13 mouse cellular contexts compared by ENCODE assay signal in the genomic region with DNA sequence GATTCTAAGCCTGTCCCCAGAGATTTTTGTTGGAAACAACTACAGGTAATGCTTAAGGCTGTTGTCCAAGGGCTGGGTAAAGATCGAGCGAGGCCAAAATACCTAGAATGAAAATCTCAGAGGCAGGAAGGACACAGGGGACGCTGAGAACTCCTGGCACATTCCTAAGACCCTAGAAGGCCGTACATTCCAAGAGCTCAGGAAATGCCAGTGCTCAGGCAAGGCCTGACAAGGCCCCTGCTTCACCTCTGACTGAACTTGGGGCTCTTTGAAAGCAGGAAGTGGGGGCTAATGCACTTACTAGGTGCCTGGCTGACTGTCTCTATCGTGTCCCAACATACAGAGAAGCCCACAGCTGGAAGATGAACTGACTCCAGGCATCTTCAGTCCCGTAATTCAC. TPM values are rescaled to one million over a fixed set of nuclear protein-coding genes. Genes with fewer than 3 reads are reported as not detected.
A peak's percentile ranks its signal among the peaks of the same experiment; 100 is the strongest.
DNase-seq lines count a peak whose midpoint lies in the region; ATAC-seq and TF ChIP-seq lines count a peak whose summit lies in the region.
"Had no signal": no experiment of that assay in that cellular context is flagged by ENCODE, and none has a peak within 500 bp of the region (broad histone marks: within the 10 kb centered on the region; RNA-seq: fewer than 3 reads in every experiment).

No protein-coding gene starts in this region.

- H3K4me2 ChIP-seq in lung, embryonic 14.5 days = no peak overlapping the region
- no peak overlapping the region for H3K4me2 ChIP-seq in intestine, postnatal 0 days (replicated peaks; ENCODE audit: low read depth)
- no peak overlapping the region for H3K4me2 ChIP-seq in stomach, embryonic 14.5 days (replicated peaks; ENCODE audit: low read depth, low read length)

- H3K36me3 ChIP-seq in lung, embryonic 14.5 days (ENCODE audit: insufficient read depth) = no peaks in the 10 kb centered on the region
- no peaks in the 10 kb centered on the region for H3K36me3 ChIP-seq in intestine, postnatal 0 days (ENCODE audit: control insufficient read depth, insufficient read depth)
- H3K36me3 ChIP-seq in stomach, embryonic 14.5 days (ENCODE audit: control insufficient read depth, insufficient read depth, low read length) = no peaks in the 10 kb centered on the region

- H3K27me3 ChIP-seq in lung, embryonic 14.5 days (ENCODE audit: insufficient read depth, low read length) = no peaks in the 10 kb centered on the region
- H3K27me3 ChIP-seq in intestine, postnatal 0 days (replicated peaks; ENCODE audit: control insufficient read depth, insufficient read depth, low read length) = no peaks in the 10 kb centered on the region
- no peaks in the 10 kb centered on the region for H3K27me3 ChIP-seq in stomach, embryonic 14.5 days (ENCODE audit: control insufficient read depth, insufficient read depth, low read length)

- WGBS in lung, embryonic 14.5 days = 30% methylated on average over 6 of the region's 6 CpGs
- WGBS in lung, adult 2 months = 28% methylated on average over 6 of the region's 6 CpGs
- WGBS in intestine, postnatal 0 days = 59% methylated on average over 6 of the region's 6 CpGs
- WGBS in stomach, embryonic 14.5 days = 39% methylated on average over 6 of the region's 6 CpGs

- no peak overlapping the region for H3K9ac ChIP-seq in lung, embryonic 14.5 days
- no peak overlapping the region for H3K9ac ChIP-seq in intestine, postnatal 0 days (ENCODE audit: low read depth, low read length)
- no peak overlapping the region for H3K9ac ChIP-seq in stomach, embryonic 14.5 days (replicated peaks; ENCODE audit: low read depth, low read length)

- no peaks in the 10 kb centered on the region for H3K9me3 ChIP-seq in lung, embryonic 14.5 days (ENCODE audit: low read depth, low read length)
- H3K9me3 ChIP-seq in intestine, postnatal 0 days (ENCODE audit: control insufficient read depth) = no peaks in the 10 kb centered on the region
- no peaks in the 10 kb centered on the region for H3K9me3 ChIP-seq in stomach, embryonic 14.5 days (ENCODE audit: control insufficient read depth, low read depth, low read length)

- H3K27ac ChIP-seq in gastrocnemius, adult 2 months = peak overlapping the region; percentile 84
- peak overlapping the region; percentile 24; the same call in 1 of the 2 replicates for H3K27ac ChIP-seq in lung, embryonic 14.5 days (ENCODE audit: low read depth)
- H3K27ac ChIP-seq in intestine, postnatal 0 days (ENCODE audit: low read depth, low read length) = peak overlapping the region; percentile 60; the same call in 1 of the 2 replicates
- peak overlapping the region; percentile 52; the same call in 1 of the 2 replicates for H3K27ac ChIP-seq in stomach, embryonic 14.5 days (ENCODE audit: low read length)

- TF ChIP-seq POLR2A in lung, adult 2 months (IDR thresholded peaks at IDR 0.05; ENCODE audit: borderline replicate concordance, extremely low read depth, low read depth, low read length) = no peak

- H3K4me1 ChIP-seq in lung, embryonic 14.5 days (ENCODE audit: insufficient read depth) = peaks cover 35% of the 10 kb centered on the region
- H3K4me1 ChIP-seq in lung, adult 2 months (ENCODE audit: control insufficient read depth, insufficient read depth, low read length) = peaks cover 11% of the 10 kb centered on the region
- peaks cover 6% of the 10 kb centered on the region; the same call in 1 of the 2 replicates for H3K4me1 ChIP-seq in intestine, postnatal 0 days (replicated peaks; ENCODE audit: control insufficient read depth, insufficient read depth, low read length)
- H3K4me1 ChIP-seq in stomach, embryonic 14.5 days (ENCODE audit: control insufficient read depth, insufficient read depth, low read length) = peaks cover 53% of the 10 kb centered on the region

- no peak for DNase-seq in gastrocnemius, adult 2 months
- no peak for DNase-seq in gastrocnemius, postnatal 36 days
- peak; percentile 60 for DNase-seq in lung, embryonic 14.5 days
- no peak for DNase-seq in lung, adult 2 months
- DNase-seq in cerebellum, postnatal 36 days = no peak
- no peak for DNase-seq in layer of hippocampus, postnatal 25 days (ENCODE audit: extremely low spot score in 1 of 2, low spot score in 1 of 2)
- DNase-seq: adrenal gland, postnatal 25 days; cerebellum, adult 2 months; lung, postnatal 14 days; thymus, adult 2 months had no signal

- no peak for ATAC-seq in lung, embryonic 14.5 days (ENCODE audit: insufficient read depth)
- ATAC-seq in intestine, postnatal 0 days = no peak
- ATAC-seq in stomach, embryonic 14.5 days (ENCODE audit: insufficient number of reproducible peaks, insufficient read depth, low FRiP score, low read depth) = no peak

- TF ChIP-seq CTCF in gastrocnemius, adult 2 months (IDR thresholded peaks at IDR 0.05) = no peak
- no peak for TF ChIP-seq CTCF in lung, embryonic 14.5 days (IDR thresholded peaks at IDR 0.05; ENCODE audit: low read depth)
- TF ChIP-seq CTCF in lung, adult 2 months (IDR thresholded peaks at IDR 0.05; ENCODE audit: insufficient read depth, low read length) = no peak
- no peak for TF ChIP-seq CTCF in intestine, postnatal 0 days (IDR thresholded peaks at IDR 0.05; ENCODE audit: low read depth)

- intact Hi-C loops in gastrocnemius, adult 2 months (cut with DNase I) = loop anchor here (5.0 kb wide), 1 partner anchor 45 kb away; no protein-coding TSS in a partner anchor
- intact Hi-C loops in gastrocnemius, postnatal 36 days (cut with DNase I) = loop anchor here (2.0 kb wide), 1 partner anchor 14 kb away; no protein-coding TSS in a partner anchor

- no peak overlapping the region for H3K4me3 ChIP-seq in gastrocnemius, adult 2 months
- H3K4me3 ChIP-seq in lung, embryonic 14.5 days (ENCODE audit: low read depth, low read length) = no peak overlapping the region
- no peak overlapping the region for H3K4me3 ChIP-seq in lung, adult 2 months (replicated peaks; ENCODE audit: extremely low read depth, low read depth, low read length)
- H3K4me3 ChIP-seq in intestine, postnatal 0 days (ENCODE audit: low read depth, low read length) = no peak overlapping the region
- H3K4me3 ChIP-seq in stomach, embryonic 14.5 days (ENCODE audit: low read depth, low read length) = no peak overlapping the region

RNA-seq across cellular contexts. Expression of gene Spon2, which starts 4.1 kb away (rescaled TPM):
- total RNA-seq in gastrocnemius, adult 2 months (2021) = 1 to 10 TPM; 1.4 to 5.4 TPM
- total RNA-seq in gastrocnemius, postnatal 36 days (2021) = 1 to 10 TPM; 1.2 to 2.0 TPM
- 10.5 and 12.1 TPM in 2 replicates for polyA plus RNA-seq in lung, embryonic 14.5 days (2014; fragmentation: Nextera tagmentation; extraction: Ambion mirVana)
- 27.3 and 47.8 TPM in 2 replicates for polyA plus RNA-seq in lung, adult 2 months (2012; rRNA removed)
- polyA plus RNA-seq in intestine, postnatal 0 days (2015; fragmentation: Nextera tagmentation; extraction: Ambion mirVana) = 43.0 and 45.4 TPM in 2 replicates
- polyA plus RNA-seq in stomach, embryonic 14.5 days (2014; fragmentation: Nextera tagmentation; extraction: Ambion mirVana) = 23.6 and 23.7 TPM in 2 replicates
- under 1 TPM in 1 of 2 experiments, not detected in 1; 0.17 TPM for total RNA-seq in layer of hippocampus, postnatal 25 days (2021)
- total RNA-seq: monocyte, adult 5-6 weeks had no signal

RNA-seq across cellular contexts. Expression of gene Ctbp1, which starts 52.4 kb away (rescaled TPM):
- total RNA-seq in gastrocnemius, adult 2 months (2021) = 100 to 1,000 TPM; 223 to 241 TPM
- 100 to 1,000 TPM; 202 to 219 TPM for total RNA-seq in gastrocnemius, postnatal 36 days (2021)
- polyA plus RNA-seq in lung, embryonic 14.5 days (2014; fragmentation: Nextera tagmentation; extraction: Ambion mirVana) = 395 and 414 TPM in 2 replicates
- 304 and 332 TPM in 2 replicates for polyA plus RNA-seq in lung, adult 2 months (2012; rRNA removed)
- polyA plus RNA-seq in intestine, postnatal 0 days (2015; fragmentation: Nextera tagmentation; extraction: Ambion mirVana) = 139 and 141 TPM in 2 replicates
- polyA plus RNA-seq in stomach, embryonic 14.5 days (2014; fragmentation: Nextera tagmentation; extraction: Ambion mirVana) = 323 and 344 TPM in 2 replicates
- total RNA-seq in layer of hippocampus, postnatal 25 days (2021) = 100 to 1,000 TPM; 277 to 297 TPM

Comparison
In these comparisons a context has a peak if more than half of its experiments do, and no peak if none do; other contexts are left out.
1. H3K27ac ChIP-seq: peak in every context shown above with its lines; median percentile 84 in gastrocnemius, adult 2 months; 60 in intestine, postnatal 0 days; 52 in stomach, embryonic 14.5 days; 24 in lung, embryonic 14.5 days.